Mouse (Mus musculus): ENCODE measurements around the gene Agmat.
A peak's percentile ranks its signal among the peaks of the same experiment; 100 is the strongest.

DNA sequence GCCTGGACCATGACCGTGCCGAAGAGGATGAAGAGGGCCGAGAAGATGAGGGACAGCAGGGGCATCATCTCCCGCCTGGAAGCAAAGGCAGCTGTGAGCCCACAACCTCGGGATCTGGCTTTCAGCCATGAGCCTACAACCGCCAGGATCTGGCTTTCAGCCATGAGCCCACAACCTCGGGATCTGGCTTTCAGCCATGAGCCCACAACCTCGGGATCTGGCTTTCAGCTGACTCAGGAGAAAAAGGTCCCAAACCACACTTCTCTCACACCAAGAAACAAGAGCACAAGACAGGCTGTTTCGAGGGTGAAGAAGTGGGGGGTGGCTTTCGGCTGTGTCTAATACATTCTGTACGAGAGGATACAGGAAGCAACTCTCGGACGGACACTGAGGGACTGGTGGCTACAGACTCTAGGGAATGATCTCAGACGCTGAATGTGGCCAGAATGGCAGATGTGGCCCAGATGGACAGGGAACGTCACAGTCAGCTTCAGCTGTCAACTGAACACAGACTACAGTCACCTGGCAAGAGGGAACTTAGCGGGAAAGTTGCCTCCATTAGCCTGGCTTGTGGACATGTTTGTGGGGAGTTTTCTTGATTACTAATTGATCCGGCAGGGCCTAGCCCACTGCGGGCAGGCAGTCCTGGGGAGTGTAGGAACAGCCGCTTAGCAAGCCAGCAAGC lies 20.3 kb downstream of the Agmat start:
- TF ChIP-seq CTCF (IDR thresholded peaks at IDR 0.05; ENCODE audit: low read depth) (no peak), EP300 (IDR thresholded peaks at IDR 0.05; ENCODE audit: low read depth) (peak; percentile 52; the same call in 1 of the 2 replicates)
